Mouse (Mus musculus) c-Kit-positive CD71-negative TER-119-negative erythroid progenitor cells, embryonic 14.5 days (primary cell): ENCODE results near the gene Prim2.

ENCODE experiments used
- DNase-seq: peaks from one replicate; pipeline ENCODE4 v3.0.0-alpha.2; 2013; ENCODE audit warnings: low read depth

Gene Prim2

DNA sequence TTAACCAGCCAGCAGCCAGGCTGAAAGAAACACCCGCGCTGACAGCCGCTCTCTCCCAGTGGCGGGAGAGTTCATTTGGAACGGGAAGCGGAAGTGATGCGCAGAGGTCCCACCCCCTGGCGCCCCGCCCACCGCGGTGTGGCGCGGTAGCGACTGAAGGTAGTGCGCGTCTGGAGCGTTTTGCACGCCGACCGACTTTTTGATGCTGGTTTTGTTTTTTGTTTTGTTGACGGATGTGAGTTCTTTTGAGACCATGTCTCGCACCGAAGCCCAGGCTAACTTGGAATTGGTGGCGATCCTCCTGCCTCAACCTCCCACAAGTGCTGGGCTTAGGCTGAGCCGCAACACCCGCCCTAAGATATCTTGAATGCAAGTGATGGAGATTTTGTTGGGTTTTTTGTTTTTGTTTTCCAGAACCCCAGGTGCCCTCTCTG is at the start of gene Prim2:
TSS of gene Prim2 (minus strand) at position 88 of the 434 bp plus-strand sequence.
- peak; percentile 81 for DNase-seq

DNA sequence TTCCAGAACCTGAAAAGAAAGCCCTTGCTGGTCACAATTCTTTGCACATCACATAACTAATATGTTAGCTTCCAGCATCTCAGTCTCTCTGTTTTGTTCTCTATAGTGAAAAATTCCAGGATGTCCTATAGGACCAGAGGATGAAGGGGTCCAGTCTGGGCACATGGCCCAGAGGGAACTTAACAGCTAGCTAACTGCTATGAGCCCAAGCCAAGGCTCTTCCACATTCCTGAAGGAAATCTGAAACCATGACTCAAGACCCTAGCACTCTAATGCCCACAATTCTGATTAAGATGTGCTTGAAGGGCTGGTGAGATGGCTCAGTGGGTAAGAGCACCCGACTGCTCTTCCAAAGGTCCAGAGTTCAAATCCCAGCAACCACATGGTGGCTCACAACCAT is 48.0 kb upstream of the Prim2 start:
- no peak for DNase-seq

DNA sequence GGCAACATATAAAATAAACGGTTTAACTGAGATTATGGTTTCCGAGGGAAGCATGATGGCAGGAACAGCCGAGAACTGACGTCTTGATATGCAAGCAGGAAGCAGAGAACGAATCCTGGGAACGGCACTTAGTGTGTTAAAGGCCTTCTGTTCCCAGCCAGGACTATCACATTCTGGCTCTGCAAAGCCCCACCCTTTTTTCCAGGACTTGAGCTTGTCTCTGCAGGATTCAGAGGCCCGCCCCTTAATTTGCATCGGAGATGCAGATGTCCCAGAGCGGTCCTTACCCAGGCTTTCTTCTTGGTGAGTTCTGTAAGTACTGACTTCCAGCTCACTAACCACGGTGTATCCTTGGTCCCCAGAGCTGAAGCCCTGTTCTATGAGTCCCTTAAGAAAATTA is 45.2 kb upstream of the Prim2 start:
- no peak for DNase-seq

DNA sequence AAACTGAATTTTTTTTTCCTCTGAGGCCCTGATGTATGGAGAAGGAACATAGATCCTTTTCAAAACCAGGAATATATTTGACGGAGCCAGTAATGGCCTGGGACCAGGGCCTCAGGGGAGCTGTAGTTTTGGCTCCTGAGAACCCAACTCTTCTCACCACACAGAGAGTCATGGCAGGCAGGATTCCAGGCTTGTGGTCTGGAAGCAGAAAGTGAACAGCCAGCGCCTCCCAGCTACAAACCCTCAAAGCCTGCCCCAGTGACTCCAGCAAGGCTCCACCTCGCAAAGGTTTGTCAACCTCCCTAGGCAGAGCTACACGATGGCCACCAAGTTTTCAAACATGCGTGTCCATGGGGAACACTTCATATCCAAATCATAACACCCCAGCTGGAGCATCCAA is 42.4 kb upstream of the Prim2 start:
- DNase-seq, result no peak

DNA sequence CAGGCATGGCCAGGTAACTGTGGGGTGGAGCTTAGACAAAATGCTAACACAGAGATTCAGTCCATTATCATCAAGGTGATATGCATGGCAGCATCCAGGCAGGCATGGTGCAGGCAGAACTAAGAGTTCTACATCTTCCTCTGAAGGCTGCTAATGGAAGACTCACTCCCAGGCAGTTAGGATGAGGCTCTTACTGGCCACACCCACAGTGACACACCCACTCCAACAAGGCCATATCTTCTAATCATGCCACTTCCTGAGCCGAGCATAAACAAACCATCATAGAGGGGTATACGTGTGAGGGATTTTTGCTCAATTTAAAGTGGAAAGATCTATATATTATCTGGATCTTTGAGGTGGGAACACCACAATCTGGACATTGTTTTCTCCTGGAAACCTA is 40.0 kb upstream of the Prim2 start:
- DNase-seq, result no peak

DNA sequence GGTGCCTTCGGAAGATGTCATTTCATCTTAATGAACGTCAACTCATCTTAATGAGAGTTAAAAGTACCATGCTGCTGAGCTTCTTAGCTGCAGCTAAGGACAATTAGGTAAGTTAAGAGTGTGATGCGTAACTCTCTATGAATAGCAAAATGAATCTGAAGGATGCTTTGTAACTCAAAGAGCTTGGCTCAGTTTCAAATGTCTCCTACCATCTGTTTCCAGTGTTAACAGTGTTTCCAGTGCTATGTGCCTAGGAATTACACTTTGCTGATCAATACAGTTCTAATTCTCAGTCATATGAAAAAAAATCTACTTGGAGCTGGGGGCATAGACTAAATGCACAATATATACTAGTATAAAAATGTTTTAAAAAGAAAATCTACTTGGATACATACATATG is 31.6 kb upstream of the Prim2 start:
- no peak for DNase-seq

DNA sequence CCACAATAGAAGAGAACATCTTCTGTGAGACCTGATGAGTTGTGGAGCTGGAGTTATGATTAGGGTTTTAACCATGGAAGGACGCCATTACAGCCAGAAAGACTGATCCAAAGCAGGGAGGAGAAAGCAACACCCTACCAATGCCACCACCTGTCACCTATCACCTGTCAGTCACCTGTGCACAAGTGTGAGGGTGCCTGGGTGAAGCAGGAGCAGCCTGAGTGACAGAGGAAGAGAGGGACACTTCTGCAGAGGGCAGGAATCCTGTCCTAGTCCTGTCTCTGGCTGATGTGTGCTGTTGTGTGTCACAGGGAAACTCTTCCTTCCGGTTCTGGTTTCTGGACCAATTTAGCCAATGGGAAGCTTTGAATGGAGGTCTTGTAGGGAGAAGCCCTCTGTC is 26.4 kb upstream of the Prim2 start:
- no peak for DNase-seq

DNA sequence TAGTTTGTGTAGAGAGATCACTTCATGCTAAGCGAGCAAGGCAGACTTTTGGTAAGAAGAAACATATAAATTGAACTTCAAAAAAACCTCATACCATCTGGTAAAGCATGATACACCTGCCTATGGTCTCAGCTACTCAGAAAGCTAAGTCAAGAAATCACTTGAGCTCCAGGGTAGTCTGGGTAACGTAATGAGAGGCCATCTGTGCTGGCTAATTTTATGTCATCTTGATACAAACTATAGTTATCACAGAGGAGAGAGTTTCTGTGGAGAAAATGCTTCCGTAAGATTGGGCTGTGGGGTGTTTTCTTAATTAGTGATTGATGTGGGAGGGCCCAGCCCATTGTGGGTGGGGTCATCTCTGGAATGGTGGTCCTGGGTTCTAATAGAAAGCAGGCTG is 24.3 kb upstream of the Prim2 start:
- no peak for DNase-seq

DNA sequence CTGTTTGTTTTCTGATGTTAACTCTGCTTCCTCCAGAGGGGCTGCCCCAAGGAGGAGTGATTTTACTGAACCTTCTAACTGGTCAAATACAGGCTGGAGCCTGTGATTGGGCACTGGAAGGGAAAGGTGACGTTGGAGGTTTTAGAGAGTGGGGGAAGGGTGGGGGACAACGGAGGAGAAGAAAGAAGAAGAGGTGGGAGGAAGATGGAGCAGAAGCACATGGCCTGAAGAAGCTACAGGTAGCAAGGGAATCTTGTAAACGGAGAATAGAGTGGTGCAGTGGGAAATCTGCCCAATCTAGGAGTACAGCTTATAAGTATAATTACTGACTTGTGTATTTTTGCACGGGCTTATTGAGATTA is 20.5 kb upstream of the Prim2 start:
- no peak for DNase-seq

DNA sequence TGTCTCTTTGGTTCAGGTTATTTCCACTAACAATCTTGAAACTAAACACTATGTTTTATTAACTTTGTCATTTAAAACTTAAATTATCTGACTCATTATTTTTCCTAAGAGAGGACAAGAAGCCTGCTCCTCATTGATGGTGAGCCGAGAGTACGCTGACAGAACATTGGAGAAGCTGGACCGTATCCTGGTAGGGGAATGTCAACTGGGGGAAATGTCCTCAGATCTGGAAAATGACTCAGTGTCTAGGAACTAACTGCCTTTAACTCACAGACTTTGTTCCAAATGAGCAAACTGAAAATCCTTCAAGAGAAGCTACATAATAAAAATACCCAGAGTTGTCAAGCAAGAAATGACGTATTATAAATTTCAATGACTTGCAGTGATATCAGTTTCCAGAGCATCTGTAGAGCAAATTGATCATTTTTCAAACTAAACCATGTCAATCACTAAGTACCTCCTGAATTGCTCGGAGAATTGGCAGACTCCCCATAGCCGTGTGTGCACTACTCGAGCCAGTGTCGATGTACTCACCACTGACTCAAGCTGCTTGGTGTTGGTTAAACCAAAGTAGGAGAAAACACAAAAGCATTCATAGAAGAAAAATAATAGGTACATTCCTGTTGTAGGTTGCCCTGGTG is 20.0 kb upstream of the Prim2 start:
- no peak for DNase-seq

DNA sequence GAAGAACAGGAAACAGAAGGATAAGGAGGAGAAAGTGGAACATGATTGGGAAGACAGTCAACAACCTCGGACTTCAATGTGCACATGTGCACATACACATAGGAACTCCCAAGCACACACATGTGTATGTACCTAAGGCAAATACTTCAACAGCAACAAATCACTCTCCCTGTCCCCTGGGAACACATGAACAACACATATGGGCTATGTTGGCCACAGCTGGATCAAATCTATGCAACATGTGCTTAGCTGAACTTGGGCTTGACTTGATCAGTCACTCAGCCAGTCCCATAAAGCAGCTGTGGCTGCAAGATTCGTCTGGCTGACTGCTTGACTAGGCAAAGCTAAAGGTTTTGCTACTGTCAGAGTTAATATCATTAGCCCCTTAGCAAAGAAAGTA is 19.2 kb upstream of the Prim2 start:
- no peak for DNase-seq

DNA sequence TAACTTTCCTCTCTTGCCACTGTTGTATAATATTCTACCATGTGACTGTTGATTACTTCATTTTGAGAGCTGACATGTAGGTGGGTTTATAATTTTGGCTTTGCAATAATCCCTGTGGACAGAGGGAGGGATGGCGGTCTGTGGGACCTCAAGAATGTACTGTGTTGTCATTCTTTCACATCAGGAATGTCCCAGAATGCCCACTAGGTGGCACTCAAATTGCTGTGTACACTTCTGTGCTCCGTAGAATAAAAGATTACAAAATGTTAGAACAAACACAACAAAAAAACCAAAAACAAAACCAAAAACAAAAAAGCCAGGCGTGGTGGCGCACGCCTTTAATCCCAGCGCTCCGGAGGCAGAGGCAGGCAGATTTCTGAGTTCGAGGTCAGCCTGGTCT is 14.9 kb upstream of the Prim2 start:
- no peak for DNase-seq

DNA sequence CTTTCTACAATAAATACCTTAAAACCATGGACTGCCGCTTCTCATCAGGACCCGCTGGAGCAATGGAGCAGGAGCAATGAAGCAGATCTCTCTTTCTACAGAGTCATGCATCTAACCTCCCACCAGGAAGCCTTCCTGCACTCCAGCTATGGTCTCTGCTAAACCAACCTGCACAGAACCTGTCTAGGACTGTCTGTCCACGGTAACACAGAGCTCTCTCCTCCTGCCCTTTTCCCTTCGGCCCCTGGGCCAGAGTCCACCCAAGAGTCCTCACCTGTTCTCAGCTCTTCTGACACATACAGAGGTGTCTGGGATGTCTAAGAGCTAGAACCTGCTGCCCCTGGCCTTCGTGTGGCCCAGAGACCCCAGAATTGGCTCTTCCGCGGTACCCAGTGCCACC is 11.3 kb upstream of the Prim2 start:
- no peak for DNase-seq

DNA sequence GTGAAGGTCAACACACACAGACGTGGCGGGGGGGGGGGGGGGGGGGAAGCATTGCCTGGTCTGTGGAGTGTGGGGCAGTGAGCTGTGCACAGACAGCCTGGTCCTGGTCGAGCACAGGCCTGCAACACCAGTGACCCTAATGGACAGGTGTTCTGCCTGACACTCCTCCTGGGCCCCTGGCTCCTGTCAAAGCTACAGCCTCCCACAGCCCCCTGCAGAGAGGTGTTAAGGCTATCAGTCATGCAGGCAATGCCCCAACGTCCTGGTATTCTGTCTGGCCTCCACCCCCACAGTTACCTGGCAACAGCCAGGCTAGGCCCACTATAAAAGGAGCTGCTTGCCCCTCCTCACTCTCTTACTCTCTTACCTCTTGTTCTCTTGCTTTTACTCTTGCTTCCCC is 10.8 kb upstream of the Prim2 start:
- DNase-seq, result no peak

DNA sequence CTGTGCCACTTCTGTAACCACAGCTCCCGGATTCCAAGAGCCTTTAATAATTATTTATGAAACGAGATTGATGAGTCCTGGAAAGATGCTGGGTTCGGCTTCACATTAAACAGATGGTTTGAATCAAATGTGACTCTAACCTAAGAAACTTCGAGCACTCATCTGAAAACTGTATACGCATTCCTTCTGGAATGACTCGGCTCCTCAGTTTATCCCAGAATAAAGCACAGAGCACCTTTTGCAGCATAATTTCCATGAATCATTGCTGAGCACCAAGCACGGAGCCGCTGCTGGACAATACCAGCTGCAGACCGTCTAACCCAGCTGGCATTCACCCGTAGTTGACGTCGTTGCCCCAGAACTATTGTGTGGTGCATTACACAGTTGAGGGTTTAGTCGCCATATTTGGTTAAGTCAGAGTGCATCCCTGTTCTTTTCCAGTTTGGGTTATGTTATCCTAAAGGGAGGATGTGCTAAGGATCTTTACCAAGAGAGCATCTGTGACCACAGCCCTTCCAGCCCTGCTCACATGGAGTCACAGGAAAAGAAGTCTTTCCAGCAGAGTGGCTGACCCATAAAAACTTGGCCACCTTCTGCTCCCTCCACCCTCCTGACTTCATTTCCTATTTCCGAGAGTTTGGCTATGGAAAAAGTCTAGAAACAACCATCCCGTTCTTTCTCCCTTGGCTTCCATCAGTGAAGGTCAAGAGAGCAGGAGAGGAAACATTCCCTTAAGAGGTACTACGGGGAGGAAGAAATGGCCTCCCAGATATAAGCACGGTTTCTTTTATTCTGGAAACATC is 3.8 kb upstream of the Prim2 start:
- DNase-seq, result no peak

DNA sequence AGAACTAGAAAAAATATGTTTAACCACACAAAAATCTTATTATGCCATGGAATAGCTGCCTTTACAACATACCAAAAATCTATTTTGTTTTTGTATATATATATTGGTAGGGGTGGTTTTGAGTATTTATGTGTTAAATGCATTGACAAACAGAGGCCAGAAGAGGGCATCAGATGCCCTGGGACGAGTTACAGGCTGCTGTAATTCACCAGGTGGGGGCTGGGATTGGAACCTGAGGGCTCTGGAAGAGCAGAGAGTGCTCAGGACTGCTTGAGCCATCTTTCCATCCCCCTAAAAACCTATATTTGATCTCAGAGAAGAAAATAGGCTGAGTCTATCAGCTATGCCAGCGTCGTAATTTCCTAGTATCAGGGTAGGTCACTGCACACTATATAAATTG is 2.9 kb upstream of the Prim2 start:
- no peak for DNase-seq

DNA sequence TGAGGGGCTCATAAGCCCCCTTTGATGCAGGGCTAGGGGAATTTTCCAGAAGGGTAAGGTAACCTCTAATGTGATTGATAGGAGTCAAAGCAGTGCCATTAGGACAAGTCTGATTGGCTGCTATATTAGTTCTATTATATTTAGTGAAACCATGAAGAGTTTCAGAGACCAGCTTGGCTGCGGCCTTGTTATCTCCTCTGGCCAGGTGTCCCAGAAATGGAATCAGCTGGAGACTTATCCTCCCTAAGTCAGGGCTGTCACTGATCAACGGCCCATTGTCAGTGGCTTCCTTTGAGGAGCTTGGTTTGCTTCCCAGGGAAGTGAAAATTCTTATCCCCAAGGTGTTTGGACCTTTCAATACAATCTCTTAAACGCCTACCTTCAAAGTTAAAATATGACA is 2.5 kb upstream of the Prim2 start:
- DNase-seq, result no peak

DNA sequence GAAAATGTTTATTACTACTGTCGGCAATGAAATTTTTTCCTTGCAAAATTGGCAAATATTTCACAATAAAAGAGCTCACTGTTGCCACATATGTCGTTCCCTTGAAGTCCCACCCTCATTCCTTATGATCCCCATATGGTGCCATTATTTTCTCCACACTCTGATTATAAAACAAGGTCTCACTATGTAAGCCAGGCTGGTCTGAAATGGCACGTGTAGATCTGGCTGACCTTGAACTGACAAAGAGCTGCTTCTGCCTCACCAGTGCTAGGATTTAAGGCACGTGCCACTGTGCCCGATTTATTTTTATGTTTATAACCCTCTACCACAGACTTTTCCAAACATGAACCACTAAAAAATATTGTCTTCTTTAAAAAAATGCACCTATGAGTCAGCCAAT is 1.8 kb upstream of the Prim2 start:
- DNase-seq, result no peak

DNA sequence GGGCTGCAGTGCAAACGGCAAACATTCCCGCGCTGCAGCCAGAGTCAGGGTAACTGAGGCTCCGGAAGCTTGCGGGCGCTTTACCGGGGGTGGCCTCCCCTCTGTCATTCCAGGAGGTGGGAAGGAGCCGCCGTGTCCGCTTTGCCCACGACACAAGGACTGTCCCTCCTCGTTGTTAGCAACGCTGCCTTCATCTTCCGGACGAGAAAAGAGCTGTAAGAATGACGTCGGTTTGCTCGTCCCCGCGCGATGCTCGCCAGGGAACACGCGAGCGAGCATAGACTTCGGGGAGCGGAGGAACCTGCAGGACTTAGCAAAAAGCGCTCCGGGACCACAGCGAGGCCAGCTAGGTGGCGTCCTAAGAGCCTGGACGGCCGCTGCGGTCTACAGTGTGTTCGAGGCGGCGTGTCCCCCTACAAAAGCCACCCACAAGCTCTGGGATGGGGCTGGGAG is 595 bp upstream of the Prim2 start:
- DNase-seq, result peak; percentile 64

DNA sequence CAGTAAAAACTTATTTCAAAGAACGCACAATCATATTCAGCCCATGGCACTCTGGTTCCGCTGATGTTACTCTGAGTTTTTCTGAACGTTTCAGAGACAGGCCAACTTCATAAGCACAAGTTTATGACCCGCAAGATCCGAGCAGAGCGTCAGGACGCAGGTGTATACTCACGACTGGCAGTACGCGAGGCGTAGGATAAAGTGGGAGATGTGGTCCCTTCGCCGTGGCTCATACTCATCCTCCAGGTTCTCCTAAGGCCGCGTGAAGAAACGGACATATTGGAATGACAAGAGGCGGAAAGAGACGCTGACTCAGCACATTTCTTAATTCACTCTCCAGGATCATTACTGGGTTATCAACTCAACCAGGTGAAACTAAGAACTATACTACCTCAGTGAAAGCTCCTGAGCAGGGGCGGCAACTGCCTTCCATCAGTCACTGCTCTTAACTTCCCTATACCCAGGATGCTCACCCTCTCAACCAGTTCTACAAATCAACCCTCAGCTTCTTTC is 5.9 kb downstream of the Prim2 start:
- no peak for DNase-seq

DNA sequence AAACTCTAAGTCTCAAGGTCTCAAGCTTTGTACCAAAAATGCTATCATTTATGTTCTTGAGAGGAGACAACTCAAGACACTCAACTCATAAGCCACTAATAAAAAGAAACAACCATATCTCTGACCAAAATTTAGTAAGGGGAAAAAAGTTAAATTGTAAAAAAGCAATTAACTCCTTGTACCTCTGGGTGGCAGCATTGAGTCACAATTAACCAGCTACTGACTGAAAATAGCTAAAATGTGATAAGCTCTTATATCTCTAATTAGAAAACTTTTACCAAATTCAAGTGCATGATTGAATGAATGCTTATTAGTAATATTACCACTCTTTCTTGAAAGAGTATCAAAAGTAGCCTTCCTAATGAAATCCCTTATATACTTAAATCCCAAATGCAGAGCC is 6.4 kb downstream of the Prim2 start:
- DNase-seq, result peak; percentile 34

DNA sequence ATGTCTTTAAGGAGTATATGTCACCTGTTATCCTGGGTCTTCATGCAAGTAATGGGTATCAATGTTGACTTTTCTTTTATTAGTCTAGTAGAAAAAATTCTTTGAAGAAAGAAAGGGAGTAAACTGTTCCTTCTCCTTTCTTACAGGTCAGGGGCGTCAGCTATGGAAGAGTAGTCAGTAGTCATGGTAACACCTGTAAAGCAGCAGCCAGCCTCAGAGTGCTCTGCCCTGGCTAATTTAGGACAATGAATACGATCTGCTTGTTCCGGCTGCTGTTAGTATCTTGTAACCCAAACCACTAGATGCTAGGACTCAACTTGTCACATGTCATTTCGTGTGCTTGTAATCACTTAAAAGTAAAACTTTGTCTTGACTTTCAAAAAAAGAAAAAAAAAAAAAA is 11.3 kb downstream of the Prim2 start:
- DNase-seq, result no peak

DNA sequence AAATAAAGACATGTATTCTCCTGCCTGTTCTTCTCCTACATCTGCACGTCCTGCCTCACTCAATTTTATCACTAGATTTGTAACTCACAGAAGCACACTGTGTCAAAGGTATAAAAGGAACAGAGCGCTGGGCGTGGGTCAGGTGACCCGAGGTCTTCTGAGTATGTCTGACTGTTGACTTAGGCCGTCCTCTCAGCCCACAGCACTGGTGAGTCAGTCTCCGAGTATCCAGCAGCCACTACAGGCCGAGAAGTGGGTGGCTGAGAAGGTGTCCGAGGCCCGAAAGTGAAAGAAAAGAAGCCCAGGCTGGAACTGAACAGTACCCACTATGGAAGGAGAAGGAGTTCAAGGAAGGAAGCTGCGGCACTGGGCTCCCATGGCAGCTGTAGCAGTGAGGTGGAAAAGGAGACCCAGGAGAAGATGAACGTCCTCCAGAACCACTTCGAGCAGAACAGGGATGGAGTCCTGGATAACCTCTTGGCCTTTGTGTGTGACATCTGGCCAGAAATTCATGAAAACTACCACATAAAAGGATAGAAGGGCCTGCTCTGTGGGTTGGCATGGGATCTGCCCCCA is 11.9 kb downstream of the Prim2 start:
- DNase-seq, result no peak
